Mouse (Mus musculus) gastrocnemius, postnatal 4 days (tissue): ENCODE data around the gene Fndc3b. TPM values are rescaled to one million over a fixed set of nuclear protein-coding genes. Genes with fewer than 3 reads are reported as not detected.

Source experiments
- microRNA-seq: library from miRNA; unstranded; fragments of <30 nt; microRNA quantifications from one replicate; pipeline ENCODE4 v1.2.0, GENCODE M21; 2021
- total RNA-seq, 2 experiments: library from RNA; stranded (reverse); gene quantifications; 2 replicates each; pipeline ENCODE4 v1.2.3; 2021

Fndc3b gene
- total RNA-seq, 2 experiments from 2014 or later: 74.2 to 80.7 TPM

Small RNA genes within 50 kb of the gene (microRNA-seq; reads per million reads assigned to microRNA genes)
- gene Mir3092: not detected

Other genes with a start within 250 kb of the Fndc3b start
- gene Tmem212, start 185.1 kb upstream of the Fndc3b start, total RNA-seq: not detected
- gene Pld1, start 227.4 kb upstream of the Fndc3b start, total RNA-seq: 10 to 100 TPM; 13.9 to 14.7 TPM